Mouse (Mus musculus): ENCODE results near the gene Pdgfra. TPM values are rescaled to one million over a fixed set of nuclear protein-coding genes. Genes with fewer than 3 reads are reported as not detected.

Gene Pdgfra
- polyA plus RNA-seq, 1 experiment from 2014 or later, result 11.6 TPM

DNA sequence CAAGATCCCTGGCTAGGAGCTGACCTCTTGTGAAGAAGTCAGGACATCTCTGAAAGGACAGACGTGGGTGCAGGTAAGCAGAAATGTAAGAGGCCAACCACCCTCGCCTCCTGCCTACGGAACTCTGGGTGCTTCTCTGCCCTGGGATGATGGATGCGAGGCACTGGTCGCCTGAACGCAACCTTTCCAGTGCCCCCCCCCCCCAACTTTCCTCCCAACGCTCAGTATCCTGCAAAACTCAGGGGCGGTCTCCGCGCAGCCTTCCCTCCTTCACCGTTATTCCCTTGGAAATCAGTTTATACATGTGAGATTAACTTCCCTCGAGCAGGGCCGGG lies 1.5 kb downstream of the Pdgfra start:
- WGBS, result 3% methylated on average over 13 of the region's 13 CpGs
- Histone ChIP-seq H3K36me3 (ENCODE audit: control insufficient read depth, insufficient read depth) (no peaks in the 10 kb centered on the region), H3K27ac (ENCODE audit: low read length) (peak overlapping the region; percentile 70), H3K4me3 (ENCODE audit: low read length) (peak overlapping the region; percentile 55), H3K9me3 (replicated peaks; ENCODE audit: control insufficient read depth, low read length) (no peaks in the 10 kb centered on the region), H3K9ac (ENCODE audit: low read length) (peak overlapping the region; percentile 65), H3K4me2 (ENCODE audit: low read depth, low read length) (peak overlapping the region; percentile 62), H3K27me3 (ENCODE audit: control insufficient read depth, insufficient read depth, low read length) (peaks cover 42% of the 10 kb centered on the region), H3K4me1 (ENCODE audit: control insufficient read depth, insufficient read depth, low read length) (peaks cover 17% of the 10 kb centered on the region)
- no peak for ATAC-seq (replicated peaks; ENCODE audit: extremely low read depth, insufficient read depth, low FRiP score)

DNA sequence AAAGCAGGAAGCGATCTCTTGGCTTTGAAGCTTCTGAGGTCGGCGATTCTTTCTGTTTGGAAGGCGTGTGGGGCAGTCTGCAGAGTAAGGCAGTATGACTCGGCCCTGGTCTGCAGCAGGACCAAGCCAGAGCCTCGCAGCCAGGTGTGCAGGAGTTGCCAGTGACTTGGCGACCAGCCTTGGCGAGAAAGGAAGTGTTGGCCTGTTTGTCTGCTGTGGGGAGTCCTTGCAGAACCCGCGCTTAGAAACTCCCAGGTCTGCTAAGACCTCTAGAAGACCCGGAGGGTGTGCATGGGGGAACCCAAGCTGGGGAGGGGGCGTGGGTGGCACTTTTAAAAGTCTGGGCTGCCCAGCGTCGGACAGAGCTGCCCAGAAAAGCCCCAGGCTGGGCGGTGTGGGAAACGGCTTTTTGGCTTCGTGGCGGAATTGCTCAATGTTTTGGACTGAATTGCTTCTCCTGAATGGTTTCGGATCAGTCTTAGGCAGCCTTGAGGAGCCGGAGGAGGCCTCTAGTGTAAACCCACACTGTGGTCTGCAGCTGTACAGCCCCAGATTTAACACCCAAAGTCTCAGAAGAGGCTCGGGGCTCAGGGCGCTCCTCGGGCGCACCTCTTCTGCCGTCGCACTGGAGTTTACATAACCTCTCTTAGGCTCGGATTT lies 2.0 kb downstream of the Pdgfra start:
- peaks cover 15% of the 10 kb centered on the region for H3K4me1 ChIP-seq (ENCODE audit: control insufficient read depth, insufficient read depth, low read length)
- peak overlapping the region; percentile 62 for H3K4me2 ChIP-seq (ENCODE audit: low read depth, low read length)
- H3K27ac ChIP-seq (ENCODE audit: low read length), result peak overlapping the region; percentile 70
- no peaks in the 10 kb centered on the region for H3K9me3 ChIP-seq (replicated peaks; ENCODE audit: control insufficient read depth, low read length)
- peak overlapping the region; percentile 65 for H3K9ac ChIP-seq (ENCODE audit: low read length)
- ATAC-seq (replicated peaks; ENCODE audit: extremely low read depth, insufficient read depth, low FRiP score), result no peak
- H3K4me3 ChIP-seq (ENCODE audit: low read length), result peak overlapping the region; percentile 55
- WGBS, result under 1% methylated on average over 27 of the region's 27 CpGs
- H3K27me3 ChIP-seq (ENCODE audit: control insufficient read depth, insufficient read depth, low read length), result peaks cover 37% of the 10 kb centered on the region
- H3K36me3 ChIP-seq (ENCODE audit: control insufficient read depth, insufficient read depth), result no peaks in the 10 kb centered on the region

DNA sequence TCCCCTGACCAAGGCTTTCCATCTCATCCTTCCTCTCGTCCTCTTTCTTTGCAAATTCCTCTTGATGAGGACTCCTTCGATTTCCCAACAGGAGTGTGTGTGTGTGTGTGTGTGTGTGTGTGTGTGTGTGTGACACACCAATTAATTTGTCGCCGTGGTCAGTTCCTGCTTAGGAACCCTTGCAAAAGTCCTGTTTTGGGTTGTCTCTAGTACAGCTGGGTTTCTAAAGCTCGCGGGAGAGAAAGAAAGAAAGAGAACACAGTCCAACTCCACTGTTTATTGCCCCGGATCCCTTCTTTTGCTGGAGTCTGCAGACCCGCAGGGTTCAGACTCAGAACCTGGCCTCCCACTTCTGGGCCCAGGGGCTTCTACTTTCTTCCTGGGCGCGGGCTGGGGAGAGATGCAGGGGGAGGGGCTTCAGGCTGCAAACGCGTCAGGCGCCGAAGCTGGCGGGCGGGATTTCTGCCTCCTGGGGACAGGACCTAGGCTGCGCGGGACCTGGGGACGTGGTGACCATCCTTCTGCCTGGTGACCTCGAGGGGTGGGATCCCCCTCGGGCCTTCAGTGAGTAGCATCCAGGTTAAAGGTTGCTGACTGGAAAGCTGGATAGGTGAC lies 2.6 kb downstream of the Pdgfra start:
- peak overlapping the region; percentile 65 for H3K9ac ChIP-seq (ENCODE audit: low read length)
- no peak for ATAC-seq (replicated peaks; ENCODE audit: extremely low read depth, insufficient read depth, low FRiP score)
- peaks cover 13% of the 10 kb centered on the region; the same call in 1 of the 2 replicates for H3K4me1 ChIP-seq (ENCODE audit: control insufficient read depth, insufficient read depth, low read length)
- H3K27me3 ChIP-seq (ENCODE audit: control insufficient read depth, insufficient read depth, low read length), result peaks cover 32% of the 10 kb centered on the region
- peak overlapping the region; percentile 62 for H3K4me2 ChIP-seq (ENCODE audit: low read depth, low read length)
- H3K4me3 ChIP-seq (ENCODE audit: low read length), result peak overlapping the region; percentile 55
- WGBS, result 2% methylated on average over 21 of the region's 21 CpGs
- peak overlapping the region; percentile 70 for H3K27ac ChIP-seq (ENCODE audit: low read length)
- H3K9me3 ChIP-seq (replicated peaks; ENCODE audit: control insufficient read depth, low read length), result no peaks in the 10 kb centered on the region
- H3K36me3 ChIP-seq (ENCODE audit: control insufficient read depth, insufficient read depth), result no peaks in the 10 kb centered on the region

DNA sequence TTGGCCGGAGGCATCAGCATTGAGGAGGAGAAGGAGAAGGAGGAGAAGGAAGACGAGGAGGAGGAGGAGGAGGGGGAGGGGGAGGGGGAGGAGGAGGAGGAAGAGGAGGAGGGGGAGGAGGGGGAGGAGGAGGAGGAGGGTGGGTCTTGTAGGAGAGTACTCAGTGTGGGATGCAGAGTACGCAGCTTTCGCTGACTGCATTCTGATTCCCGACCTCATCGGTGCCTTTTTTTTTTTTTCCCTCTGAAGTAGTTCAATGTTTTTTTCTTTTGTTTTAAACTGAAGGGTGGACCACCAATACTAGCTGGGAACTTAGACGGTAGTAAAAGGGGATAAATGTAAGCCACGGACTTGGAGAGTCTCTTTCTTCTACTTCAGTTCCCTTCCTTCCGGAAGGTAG lies 3.2 kb downstream of the Pdgfra start:
- peak overlapping the region; percentile 53; the same call in 1 of the 2 replicates for H3K9ac ChIP-seq (ENCODE audit: low read length)
- peak overlapping the region; percentile 55 for H3K4me3 ChIP-seq (ENCODE audit: low read length)
- no peaks in the 10 kb centered on the region for H3K36me3 ChIP-seq (ENCODE audit: control insufficient read depth, insufficient read depth)
- ATAC-seq (replicated peaks; ENCODE audit: extremely low read depth, insufficient read depth, low FRiP score), result no peak
- H3K4me1 ChIP-seq (ENCODE audit: control insufficient read depth, insufficient read depth, low read length), result peaks cover 13% of the 10 kb centered on the region; the same call in 1 of the 2 replicates
- H3K27ac ChIP-seq (ENCODE audit: low read length), result peak overlapping the region; percentile 40; the same call in 1 of the 2 replicates
- H3K27me3 ChIP-seq (ENCODE audit: control insufficient read depth, insufficient read depth, low read length), result peaks cover 28% of the 10 kb centered on the region
- under 1% methylated on average over 8 of the region's 9 CpGs for WGBS
- H3K9me3 ChIP-seq (replicated peaks; ENCODE audit: control insufficient read depth, low read length), result no peaks in the 10 kb centered on the region
- peak overlapping the region; percentile 83 for H3K4me2 ChIP-seq (ENCODE audit: low read depth, low read length)

DNA sequence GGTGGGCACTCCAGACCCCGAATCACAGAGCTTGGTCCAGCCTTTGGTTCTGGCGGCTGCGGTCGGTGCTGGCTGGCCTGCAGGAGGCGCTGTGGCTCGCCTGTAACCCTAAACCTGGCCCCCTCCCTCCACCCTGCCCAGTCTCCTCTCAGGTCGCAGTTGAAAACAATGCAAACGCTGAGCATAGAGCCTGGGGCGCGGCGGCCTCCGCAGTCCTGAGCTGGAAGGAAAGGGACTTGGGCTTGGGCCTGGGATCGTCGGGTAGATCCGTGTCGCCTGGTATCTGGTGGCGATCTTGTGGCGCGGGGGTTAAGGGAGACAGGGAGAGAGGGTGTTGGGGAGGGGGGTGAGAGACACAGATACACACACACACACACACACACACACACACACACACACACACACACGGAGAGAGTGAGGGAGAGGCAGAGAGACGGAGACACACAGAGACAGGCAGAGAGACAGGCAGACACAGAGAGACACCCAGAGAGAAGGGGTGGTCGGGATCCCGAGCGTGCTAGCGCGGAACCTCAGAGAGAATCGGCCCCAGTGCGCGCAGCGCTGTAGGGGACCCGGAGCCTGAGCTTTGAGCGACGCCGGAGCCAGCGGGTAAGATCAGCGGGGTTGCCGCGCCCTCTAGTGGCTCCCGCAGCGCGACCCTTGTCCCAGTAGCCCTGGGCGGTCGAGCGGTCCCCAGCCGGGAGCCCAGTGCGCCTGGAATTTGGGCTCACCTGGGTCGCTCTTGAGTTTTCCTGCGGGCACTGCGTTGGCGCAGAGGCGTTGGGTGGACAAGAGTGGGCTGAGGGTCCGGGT lies 3.9 kb downstream of the Pdgfra start:
- WGBS, result under 1% methylated on average over 51 of the region's 52 CpGs
- peak overlapping the region; percentile 53 for H3K9ac ChIP-seq (ENCODE audit: low read length)
- peak; percentile 89 for ATAC-seq (replicated peaks; ENCODE audit: extremely low read depth, insufficient read depth, low FRiP score)

GRCm38 (mm10) chr5:75156554-75157036 lies 4.5 kb downstream of the Pdgfra start:
- ATAC-seq (replicated peaks; ENCODE audit: extremely low read depth, insufficient read depth, low FRiP score), result no peak
- Histone ChIP-seq H3K4me2 (ENCODE audit: low read depth, low read length) (peak overlapping the region; percentile 83), H3K9ac (ENCODE audit: low read length) (peak overlapping the region; percentile 53), H3K36me3 (ENCODE audit: control insufficient read depth, insufficient read depth) (no peaks in the 10 kb centered on the region), H3K4me1 (ENCODE audit: control insufficient read depth, insufficient read depth, low read length) (peaks cover 10% of the 10 kb centered on the region; the same call in 1 of the 2 replicates), H3K27ac (ENCODE audit: low read length) (no peak overlapping the region), H3K9me3 (replicated peaks; ENCODE audit: control insufficient read depth, low read length) (no peaks in the 10 kb centered on the region), H3K4me3 (ENCODE audit: low read length) (peak overlapping the region; percentile 54), H3K27me3 (ENCODE audit: control insufficient read depth, insufficient read depth, low read length) (peaks cover 17% of the 10 kb centered on the region)
- 1% methylated on average over 21 of the region's 21 CpGs for WGBS

More for the DNA sequence above, 3.9 kb downstream of the Pdgfra start:
- Histone ChIP-seq H3K36me3 (ENCODE audit: control insufficient read depth, insufficient read depth) (no peaks in the 10 kb centered on the region), H3K4me1 (ENCODE audit: control insufficient read depth, insufficient read depth, low read length) (peaks cover 13% of the 10 kb centered on the region; the same call in 1 of the 2 replicates), H3K9me3 (replicated peaks; ENCODE audit: control insufficient read depth, low read length) (no peaks in the 10 kb centered on the region), H3K27ac (ENCODE audit: low read length) (peak overlapping the region; percentile 40; the same call in 1 of the 2 replicates), H3K4me3 (ENCODE audit: low read length) (peak overlapping the region; percentile 54), H3K27me3 (ENCODE audit: control insufficient read depth, insufficient read depth, low read length) (peaks cover 22% of the 10 kb centered on the region), H3K4me2 (ENCODE audit: low read depth, low read length) (peak overlapping the region; percentile 83)

DNA sequence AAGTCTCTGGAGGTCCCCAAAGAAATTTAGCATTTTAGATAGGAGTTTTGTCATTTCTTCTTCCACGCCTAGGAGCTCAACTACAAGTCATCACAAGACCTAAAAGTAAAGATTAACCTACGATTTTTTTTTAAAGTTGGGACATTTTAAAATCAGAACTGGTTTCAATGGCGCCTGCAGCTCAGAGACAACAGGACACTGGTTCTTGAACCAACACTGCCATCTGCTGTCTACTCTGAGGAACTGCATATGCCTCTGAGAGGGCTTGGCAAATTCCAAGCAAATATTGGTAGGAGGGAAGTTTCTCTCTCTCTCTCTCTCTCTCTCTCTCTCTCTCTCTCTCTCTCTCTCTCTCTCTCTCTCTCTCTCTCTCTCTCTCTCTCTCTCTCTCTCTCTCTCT lies 4.9 kb downstream of the Pdgfra start:
- H3K4me2 ChIP-seq (ENCODE audit: low read depth, low read length), result peak overlapping the region; percentile 83
- WGBS, result 0% methylated on average over 3 of the region's 3 CpGs
- H3K27me3 ChIP-seq (ENCODE audit: control insufficient read depth, insufficient read depth, low read length), result peaks cover 13% of the 10 kb centered on the region
- H3K9me3 ChIP-seq (replicated peaks; ENCODE audit: control insufficient read depth, low read length), result no peaks in the 10 kb centered on the region
- ATAC-seq (replicated peaks; ENCODE audit: extremely low read depth, insufficient read depth, low FRiP score), result no peak
- peaks cover 10% of the 10 kb centered on the region; the same call in 1 of the 2 replicates for H3K4me1 ChIP-seq (ENCODE audit: control insufficient read depth, insufficient read depth, low read length)
- H3K4me3 ChIP-seq (ENCODE audit: low read length), result peak overlapping the region; percentile 54
- peak overlapping the region; percentile 53 for H3K9ac ChIP-seq (ENCODE audit: low read length)
- no peaks in the 10 kb centered on the region for H3K36me3 ChIP-seq (ENCODE audit: control insufficient read depth, insufficient read depth)
- H3K27ac ChIP-seq (ENCODE audit: low read length), result no peak overlapping the region

GRCm38 (mm10) chr5:75160530-75161170 lies 8.6 kb downstream of the Pdgfra start:
- Histone ChIP-seq H3K9ac (ENCODE audit: low read length) (no peak overlapping the region), H3K9me3 (replicated peaks; ENCODE audit: control insufficient read depth, low read length) (no peaks in the 10 kb centered on the region), H3K27me3 (ENCODE audit: control insufficient read depth, insufficient read depth, low read length) (no peaks in the 10 kb centered on the region), H3K4me1 (ENCODE audit: control insufficient read depth, insufficient read depth, low read length) (no peaks in the 10 kb centered on the region; the same call in 1 of the 2 replicates), H3K27ac (ENCODE audit: low read length) (no peak overlapping the region), H3K4me3 (ENCODE audit: low read length) (no peak overlapping the region), H3K4me2 (ENCODE audit: low read depth, low read length) (no peak overlapping the region), H3K36me3 (ENCODE audit: control insufficient read depth, insufficient read depth) (no peaks in the 10 kb centered on the region)
- ATAC-seq (replicated peaks; ENCODE audit: extremely low read depth, insufficient read depth, low FRiP score), result no peak
- 25% methylated on average over 12 of the region's 12 CpGs for WGBS
